Mouse (Mus musculus) megakaryocyte, embryonic 14.5 days (primary cell): ENCODE results near the gene Pipox.

Experiments used
- FLI1 ChIP-seq: IDR thresholded peaks from 2 replicates; pipeline ENCODE4 v1.6.1; 2012; ENCODE audit warnings: low read length, inconsistent platforms, mixed read lengths
- GATA1 ChIP-seq: IDR thresholded peaks from 3 replicates; pipeline ENCODE4 v1.6.1; 2012; ENCODE audit warnings: mixed read lengths, low read length, inconsistent platforms, borderline replicate concordance

- no peak for TF ChIP-seq GATA1
- no peak for TF ChIP-seq FLI1
These were observed 36.8 kb downstream of the Pipox start for GRCm38 (mm10) chr11:77857089-77857488.
